Mouse (Mus musculus): ENCODE measurements at regions not wholly inside any gene's neighbourhood (a gene's known extent, or its start where the extent isn't known, plus 50 kb on each side); places are given as distances from the start of the nearest gene placed in this dataset.

GRCm38 (mm10) chr6:143554946-143555345, 387.9 kb downstream of the Etnk1 start:
- no peak for TF ChIP-seq POLR2A (IDR thresholded peaks at IDR 0.05; ENCODE audit: borderline replicate concordance, extremely low read depth, low read depth, low read length)
- no peak for TF ChIP-seq CTCF (IDR thresholded peaks at IDR 0.05; ENCODE audit: insufficient read depth, low read length)

Measured in lung, adult 2 months (tissue).